Mouse (Mus musculus) adrenal gland, postnatal 25 days (tissue): ENCODE data around the gene Sema4g. TPM values are rescaled to one million over a fixed set of nuclear protein-coding genes. Genes with fewer than 3 reads are reported as not detected.

Experiments used
- DNase-seq: peaks from one replicate; pipeline ENCODE4 v3.0.0; 2021; ENCODE audit warnings: mixed read lengths
- total RNA-seq: library from RNA; stranded (reverse); gene quantifications from 2 replicates; pipeline ENCODE4 v1.2.3, GENCODE M21; 2021

Gene Sema4g
- total RNA-seq, 1 experiment from 2014 or later: 7.0 TPM

GRCm38 (mm10) chr19:45048644-45049365 lies 59.9 kb downstream of the Sema4g start:
- DNase-seq: no peak

- DNase-seq: no peak
Observed at GRCm38 (mm10) chr19:45049523-45049922, 60.6 kb downstream of the Sema4g start.

Other genes starting within 250 kb of the Sema4g start
- gene Pax2, start 233.1 kb upstream of the Sema4g start, total RNA-seq: not detected in 2 replicates
- 23.8 and 30.8 TPM in 2 replicates for gene Slf2, start 58.0 kb upstream of the Sema4g start, total RNA-seq
- gene Twnk, start 16.6 kb downstream of the Sema4g start, total RNA-seq: 36.7 and 39.3 TPM in 2 replicates
- 47.9 and 53.7 TPM in 2 replicates for gene Mrpl43, start 17.3 kb downstream of the Sema4g start, total RNA-seq
- gene Lzts2, start 25.3 kb downstream of the Sema4g start, total RNA-seq: 83.2 and 101 TPM in 2 replicates
- gene Pdzd7, start 56.6 kb downstream of the Sema4g start, total RNA-seq: 0.52 TPM in 1 of 2 replicates, not detected in the other
- gene Sfxn3, start 58.4 kb downstream of the Sema4g start, total RNA-seq: 49.3 and 65.0 TPM in 2 replicates
- 3.9 and 5.6 TPM in 2 replicates for gene Kazald1, start 86.1 kb downstream of the Sema4g start, total RNA-seq
- gene Tlx1, start 161.6 kb downstream of the Sema4g start, total RNA-seq: not detected in 2 replicates
- gene Lbx1, start 246.7 kb downstream of the Sema4g start, total RNA-seq: not detected in 2 replicates